Mouse (Mus musculus): Measurements from ENCODE around the gene Cldn2.
A peak's percentile ranks its signal among the peaks of the same experiment; 100 is the strongest.

The Cldn2 gene

DNA sequence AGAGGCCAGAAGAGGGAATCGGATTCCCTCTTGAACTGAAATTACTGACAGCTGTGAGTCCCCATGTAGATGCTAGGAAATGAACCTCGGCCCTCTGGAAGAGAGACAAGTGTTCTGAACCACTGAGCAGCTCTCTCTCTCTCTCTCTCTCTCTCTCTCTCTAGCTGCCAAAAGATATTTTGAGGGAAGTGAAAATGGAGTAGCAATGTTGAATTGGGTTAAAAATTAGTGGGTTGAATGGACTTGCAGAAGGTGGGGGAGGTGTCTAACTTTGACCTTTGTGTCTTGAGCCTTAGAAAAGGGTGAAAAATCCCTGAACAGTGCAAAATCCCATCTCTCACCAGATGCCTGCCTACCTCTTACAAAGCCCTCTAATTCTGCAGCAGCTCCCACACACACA, 6.8 kb downstream of the Cldn2 start:
- no peak for DNase-seq (ENCODE audit: low read depth, low spot score)

DNA sequence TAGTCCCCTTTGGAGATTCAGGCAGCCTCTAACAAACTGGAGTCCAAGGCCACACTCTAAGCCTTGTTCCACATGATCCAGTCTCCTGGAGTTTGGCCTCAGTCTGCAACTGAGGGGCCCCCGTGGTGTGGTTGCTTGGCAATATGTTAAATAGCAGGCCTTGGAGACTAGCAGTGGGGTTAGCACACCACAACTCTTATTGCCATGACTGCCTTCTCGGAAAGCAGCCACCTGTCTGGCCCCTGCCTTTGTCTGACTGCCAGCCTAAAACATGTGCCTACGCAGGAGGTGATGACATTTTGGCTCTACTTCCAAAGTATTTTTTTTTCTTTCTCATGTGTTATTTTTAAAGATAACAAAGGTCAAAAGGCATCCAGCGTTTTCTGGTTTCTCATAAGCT, 7.5 kb downstream of the Cldn2 start:
- no peak for DNase-seq (ENCODE audit: low read depth, low spot score)

DNA sequence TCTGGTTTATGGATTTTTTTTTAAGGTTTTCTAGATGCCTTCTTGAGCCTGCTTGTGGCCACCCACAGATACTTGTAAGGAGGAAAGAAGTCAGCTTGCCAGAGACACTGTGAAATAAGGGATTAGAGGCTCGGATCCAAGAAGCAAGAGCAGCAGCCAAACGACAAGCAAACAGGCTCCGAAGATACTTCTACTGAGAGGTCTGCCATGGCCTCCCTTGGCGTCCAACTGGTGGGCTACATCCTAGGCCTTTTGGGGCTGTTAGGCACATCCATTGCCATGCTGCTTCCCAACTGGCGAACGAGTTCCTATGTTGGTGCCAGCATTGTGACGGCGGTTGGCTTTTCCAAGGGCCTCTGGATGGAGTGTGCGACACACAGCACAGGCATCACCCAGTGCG, 7.9 kb downstream of the Cldn2 start:
- no peak for DNase-seq (ENCODE audit: low read depth, low spot score)

DNA sequence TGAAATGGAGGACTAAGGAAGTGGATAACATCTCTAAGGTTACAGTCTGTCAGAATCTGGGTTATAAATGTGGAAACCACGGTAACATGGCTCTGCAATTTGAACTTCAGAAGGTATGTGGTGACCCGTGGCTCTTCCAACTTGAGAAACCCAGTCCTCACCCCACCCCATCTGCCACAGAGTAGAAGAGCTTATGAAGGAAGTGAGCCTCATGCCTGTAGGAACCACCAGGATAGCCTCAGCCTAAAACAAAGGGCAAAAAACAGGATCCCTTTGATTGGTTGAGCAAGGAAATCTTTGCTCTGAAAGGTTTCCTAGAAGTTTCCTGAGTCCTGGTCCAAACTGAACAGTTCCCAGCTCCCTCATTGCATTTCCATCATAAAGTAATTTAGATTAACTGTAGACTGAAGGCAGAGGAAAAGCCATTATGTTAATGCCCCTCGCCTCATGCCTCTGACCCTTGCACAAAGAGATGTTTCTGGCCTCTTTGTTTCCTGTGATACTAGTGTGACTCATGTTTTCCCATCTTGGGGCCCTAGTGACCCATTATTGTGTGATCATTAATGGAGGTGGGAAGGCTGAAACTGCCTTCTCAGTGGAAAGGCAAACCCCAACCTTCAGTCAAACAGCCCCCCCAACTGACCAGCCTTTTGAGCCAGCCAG, 12.1 kb downstream of the Cldn2 start:
- no peak for DNase-seq (ENCODE audit: low read depth, low spot score)

DNA sequence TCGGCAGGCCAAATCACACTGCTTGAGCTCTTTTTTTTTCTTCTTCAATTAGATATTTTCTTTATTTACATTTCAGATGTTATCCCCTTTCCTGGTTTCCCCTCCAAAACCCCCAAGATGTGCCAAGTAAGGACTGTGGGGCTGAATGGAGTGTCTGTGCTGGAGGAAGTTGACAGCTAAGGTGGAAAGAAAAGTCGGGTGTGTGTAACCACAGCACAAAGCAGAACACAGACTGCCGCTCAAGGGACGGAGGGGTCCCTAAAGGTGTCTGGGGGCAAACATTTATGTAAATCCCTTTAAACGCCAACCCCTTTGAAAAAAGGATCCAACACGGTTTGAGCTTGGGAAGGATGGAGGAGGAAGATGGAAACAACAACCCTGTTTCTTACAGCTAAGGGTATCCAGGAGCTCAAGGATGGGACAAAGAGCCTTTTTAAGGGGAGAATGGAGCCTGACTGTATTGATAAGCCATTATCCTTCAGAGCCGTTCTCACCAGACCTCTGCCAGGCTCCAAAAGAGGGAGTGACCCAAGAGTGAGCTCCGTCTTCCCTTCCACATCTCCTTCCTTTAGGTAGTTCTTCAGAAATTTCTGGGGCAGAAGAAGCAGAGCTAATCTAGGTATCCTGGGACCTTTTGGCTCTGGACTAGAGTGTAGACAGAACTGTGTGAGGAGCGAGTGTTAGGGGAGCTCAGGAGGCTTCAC, 12.8 kb downstream of the Cldn2 start:
- no peak for DNase-seq (ENCODE audit: low read depth, low spot score)

DNA sequence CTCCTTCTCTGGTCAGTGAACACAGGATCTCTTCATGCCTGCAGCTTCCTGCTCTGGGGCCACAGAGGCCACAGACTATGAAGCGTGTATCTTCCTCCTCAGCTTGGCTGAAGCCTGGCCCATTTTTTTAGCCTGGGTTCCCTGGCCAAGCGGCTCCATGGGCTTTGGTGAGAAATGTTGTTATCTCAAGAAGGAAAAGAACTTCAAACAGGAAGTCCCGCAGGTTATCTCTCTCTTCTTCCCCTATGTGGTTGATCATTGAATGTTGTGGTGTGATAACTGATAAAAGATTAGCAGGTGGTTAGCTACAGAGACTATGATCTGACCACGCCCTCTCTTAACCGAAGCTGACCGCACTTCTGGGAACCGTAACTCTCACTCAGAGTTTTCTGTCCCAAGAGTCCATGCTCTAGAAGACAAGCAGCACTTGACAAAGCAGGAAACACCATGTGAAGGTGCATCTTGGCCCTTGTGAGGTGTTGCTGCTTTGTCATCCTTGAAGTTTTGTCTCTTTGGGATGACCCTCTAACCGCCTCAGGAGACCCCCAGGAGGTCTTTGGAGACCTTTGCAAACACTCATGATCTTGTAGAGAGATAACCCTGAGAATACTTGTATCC, 13.5 kb downstream of the Cldn2 start:
- no peak for DNase-seq (ENCODE audit: low read depth, low spot score)

DNA sequence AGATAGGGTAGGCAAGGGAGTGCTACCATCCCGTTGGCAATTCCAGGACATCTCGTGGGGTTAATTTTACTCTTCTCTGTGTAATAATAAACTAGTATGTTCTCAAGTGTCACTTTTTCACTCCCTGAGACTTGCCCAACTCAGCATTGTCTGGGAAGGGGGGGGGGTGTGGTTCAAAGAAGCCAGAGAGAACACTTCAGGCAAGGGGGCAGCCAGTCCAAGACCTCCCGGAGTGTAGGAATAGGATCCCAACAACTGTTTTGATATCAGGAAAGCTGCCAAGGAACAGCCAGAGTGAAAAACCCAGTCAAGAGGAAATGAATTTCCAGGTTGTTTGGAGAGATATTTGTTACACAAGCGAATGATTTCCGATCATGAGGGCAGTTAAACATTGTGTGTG, 14.6 kb downstream of the Cldn2 start:
- DNase-seq (ENCODE audit: low read depth, low spot score): no peak

DNA sequence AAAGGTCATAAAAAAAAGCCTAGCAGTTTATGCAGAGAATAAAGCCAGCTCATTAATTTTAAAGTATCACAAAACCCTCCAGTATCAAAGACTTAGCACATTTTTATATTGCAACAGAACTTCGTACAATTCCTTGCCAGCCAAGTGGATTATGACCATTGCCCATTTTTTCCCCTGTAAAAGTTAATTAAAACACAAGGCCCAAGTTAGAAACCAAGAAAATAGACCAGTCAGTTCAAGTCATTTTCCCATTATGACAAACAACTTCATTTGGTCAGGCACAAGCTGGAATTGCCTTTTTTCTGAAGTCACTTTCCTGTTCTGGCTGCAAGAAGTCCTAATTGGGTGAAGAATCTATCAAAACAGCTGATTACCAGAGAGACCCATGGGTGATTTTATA, 24.8 kb downstream of the Cldn2 start:
- DNase-seq (ENCODE audit: low read depth, low spot score): no peak

DNA sequence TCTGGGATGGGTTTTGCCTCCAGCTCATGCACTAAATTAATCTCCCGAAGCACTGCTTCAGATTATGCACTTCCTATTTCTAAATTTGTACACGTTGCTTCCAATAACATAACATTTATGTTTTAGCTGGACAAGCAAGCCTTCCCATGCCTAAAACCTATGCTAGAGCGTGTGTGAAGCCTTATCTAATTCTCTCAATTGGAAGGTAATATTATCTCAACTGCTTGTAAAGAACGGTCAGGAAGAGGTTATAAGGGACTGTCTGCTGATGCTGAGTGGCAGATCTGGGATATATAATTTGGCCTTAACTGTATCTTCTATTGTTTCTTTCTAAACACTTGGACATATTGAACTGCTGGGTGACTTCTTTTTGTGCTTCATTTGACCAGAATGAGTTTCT, 26.3 kb downstream of the Cldn2 start:
- DNase-seq (ENCODE audit: low read depth, low spot score): no peak

DNA sequence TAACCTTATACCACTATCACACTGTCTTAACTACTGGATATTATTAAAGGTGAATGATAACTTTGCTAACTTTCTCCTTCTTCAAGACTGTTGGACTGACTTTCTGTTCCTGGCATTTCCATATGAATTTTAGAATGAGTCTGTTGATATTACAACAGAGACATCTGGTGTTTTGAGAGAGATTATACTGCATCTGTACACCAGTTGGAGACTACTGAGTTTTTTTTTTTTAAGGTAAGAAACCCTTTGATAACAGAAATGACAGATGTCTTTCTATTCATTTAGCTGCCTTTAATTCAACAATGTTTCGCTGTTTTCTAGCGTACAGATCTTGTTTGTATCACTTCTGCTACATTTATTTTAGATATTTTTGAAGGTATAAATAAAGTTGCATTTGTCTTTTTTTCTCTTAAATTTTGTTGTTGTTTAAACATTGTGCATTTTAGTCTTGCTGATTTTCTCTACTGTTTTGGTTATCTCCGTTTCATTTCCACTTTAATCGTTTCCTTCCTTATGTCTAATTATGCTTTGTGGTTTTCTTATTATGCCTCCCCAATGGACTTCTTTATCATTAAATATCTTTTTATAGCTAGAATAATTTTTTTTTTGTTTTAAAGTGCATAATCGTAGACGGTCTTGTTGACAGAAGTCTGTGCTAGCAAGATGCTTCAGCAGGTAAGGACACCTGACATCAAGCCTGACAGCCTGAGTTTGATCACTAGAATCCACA, 27.9 kb downstream of the Cldn2 start:
- DNase-seq (ENCODE audit: low read depth, low spot score): no peak

DNA sequence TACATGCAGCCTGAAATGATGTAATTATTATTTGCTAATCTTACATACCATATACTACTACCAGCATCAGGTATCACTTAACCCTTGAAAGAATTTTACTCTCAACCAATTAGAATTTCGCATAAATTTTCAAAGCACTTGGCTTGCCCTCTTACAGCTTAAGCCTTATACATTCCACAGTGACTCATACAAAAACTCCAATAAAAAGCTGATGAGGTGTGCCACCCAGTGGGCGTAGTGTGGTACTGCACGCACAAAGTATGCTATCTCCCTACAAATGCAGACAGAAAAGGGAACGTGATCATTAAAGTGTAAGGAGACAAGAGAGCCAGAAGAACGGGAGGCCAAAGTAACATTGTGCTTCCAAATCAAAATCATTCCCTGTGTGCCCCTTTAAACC, 31.8 kb downstream of the Cldn2 start:
- DNase-seq (ENCODE audit: low read depth, low spot score): peak; percentile 40

DNA sequence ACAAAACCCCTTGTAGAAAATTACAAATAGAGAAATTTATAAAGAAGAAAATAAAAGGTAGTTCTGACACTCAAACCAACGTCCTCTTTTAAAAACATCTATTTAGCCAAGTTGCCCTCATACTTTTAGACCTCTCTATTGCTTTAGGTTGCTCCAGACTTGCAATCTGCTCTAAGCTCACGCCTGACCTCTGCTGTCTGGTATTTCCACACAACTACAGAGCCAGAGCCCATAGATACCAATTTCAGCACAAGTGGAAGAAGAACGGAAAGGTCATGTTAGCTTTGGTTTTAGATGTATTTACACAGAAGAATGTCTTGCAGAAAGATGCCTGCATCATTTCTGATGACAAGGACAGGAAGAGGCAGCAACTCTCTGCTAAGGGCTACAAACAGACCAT, 38.4 kb downstream of the Cldn2 start:
- DNase-seq (ENCODE audit: low read depth, low spot score): no peak

DNA sequence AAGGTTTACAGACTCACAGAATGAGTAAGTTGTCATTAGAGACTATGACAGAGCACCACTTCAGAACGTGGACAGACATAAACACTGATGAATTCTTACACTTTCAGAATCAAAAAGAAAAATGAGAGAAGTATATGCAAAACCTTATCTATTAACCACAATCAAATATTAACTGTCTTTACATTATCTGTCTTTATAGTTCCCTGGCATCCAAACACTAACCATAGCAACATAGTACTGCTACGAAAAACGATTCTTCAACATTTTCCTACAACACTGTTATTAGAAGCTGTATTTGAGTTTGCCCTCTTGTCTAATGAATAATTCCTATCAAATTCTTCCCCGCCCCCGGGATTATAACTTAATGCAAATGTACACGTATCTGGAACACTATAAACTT, 40.5 kb downstream of the Cldn2 start:
- no peak for DNase-seq (ENCODE audit: low read depth, low spot score)

DNA sequence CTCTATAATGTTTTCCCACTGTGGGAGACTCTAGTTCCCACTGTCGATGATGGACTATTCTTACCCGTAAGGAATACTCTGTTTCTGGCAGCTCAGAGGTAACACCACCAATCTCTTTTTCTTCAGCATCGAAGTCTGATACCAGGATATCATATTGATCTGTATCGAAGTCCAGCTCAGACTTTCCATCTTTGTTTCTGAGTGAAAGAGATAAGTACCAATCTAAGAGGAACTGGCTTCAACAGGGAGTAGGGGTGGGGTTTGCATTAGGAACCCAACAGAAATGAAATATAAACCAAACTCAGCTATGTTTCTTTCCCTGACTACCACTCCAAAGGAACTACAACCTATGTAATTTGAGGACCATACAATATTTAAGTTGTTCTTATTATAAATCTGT, 54.2 kb downstream of the Cldn2 start:
- DNase-seq (ENCODE audit: low read depth, low spot score): no peak

DNA sequence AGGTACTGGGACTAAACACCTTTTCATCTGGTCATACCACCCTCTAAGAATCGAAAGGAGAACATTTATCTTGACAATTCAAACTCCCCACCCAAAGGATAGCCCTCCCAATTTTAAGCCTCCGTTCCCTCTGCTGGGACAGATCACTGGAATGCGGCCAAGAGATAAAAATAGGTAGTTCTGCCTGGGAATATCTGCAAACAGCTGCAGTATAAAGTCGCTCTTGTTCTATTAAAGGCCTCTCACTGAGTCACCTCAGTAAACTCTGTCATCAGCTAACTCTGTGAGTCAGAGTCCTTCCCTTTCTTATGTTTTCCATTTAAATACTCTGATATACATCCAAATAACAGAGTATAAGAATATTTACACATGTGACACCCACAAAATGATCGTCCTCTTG, 58.8 kb downstream of the Cldn2 start:
- DNase-seq (ENCODE audit: low read depth, low spot score): no peak

Data from retina, postnatal 7 days (tissue).